Mouse (Mus musculus): ENCODE data around the gene Pou2f1. TPM values are rescaled to one million over a fixed set of nuclear protein-coding genes. Genes with fewer than 3 reads are reported as not detected.
A peak's percentile ranks its signal among the peaks of the same experiment; 100 is the strongest.

Pou2f1 gene
- total RNA-seq (2022): 10 to 100 TPM; 17.0 to 23.2 (median 21.1) TPM

GRCm38 (mm10) chr1:166002520-166003155 lies at the start of gene Pou2f1:
Gene Pou2f1 (minus strand): TSS chr1:166002678.
- DNase-seq (ENCODE audit: low spot score in 2 of 2): peak; percentile 96

GRCm38 (mm10) chr1:166049046-166049827 lies 46.8 kb upstream of the Pou2f1 start:
- DNase-seq (ENCODE audit: low spot score in 2 of 2): no peak

- no peak for DNase-seq (ENCODE audit: low spot score in 2 of 2)
Measured at GRCm38 (mm10) chr1:166048230-166048911, 45.9 kb upstream of the Pou2f1 start.

GRCm38 (mm10) chr1:166047505-166048170 lies 45.2 kb upstream of the Pou2f1 start:
- no peak for DNase-seq (ENCODE audit: low spot score in 2 of 2)

- DNase-seq (ENCODE audit: low spot score in 2 of 2): no peak
Measured at GRCm38 (mm10) chr1:166045894-166046197, 43.4 kb upstream of the Pou2f1 start.

- DNase-seq (ENCODE audit: low spot score in 2 of 2): no peak
Measured at GRCm38 (mm10) chr1:166045060-166045893, 42.8 kb upstream of the Pou2f1 start.

GRCm38 (mm10) chr1:166043451-166044149 lies 41.1 kb upstream of the Pou2f1 start:
- peak; percentile 46 to 62 for DNase-seq (ENCODE audit: low spot score in 2 of 2)

- no peak for DNase-seq (ENCODE audit: low spot score in 2 of 2)
Measured at GRCm38 (mm10) chr1:166041501-166041900, 39.0 kb upstream of the Pou2f1 start.

- no peak for DNase-seq (ENCODE audit: low spot score in 2 of 2)
Measured at GRCm38 (mm10) chr1:166038731-166039332, 36.4 kb upstream of the Pou2f1 start.

- no peak for DNase-seq (ENCODE audit: low spot score in 2 of 2)
Measured at GRCm38 (mm10) chr1:166035045-166035444, 32.6 kb upstream of the Pou2f1 start.

- DNase-seq (ENCODE audit: low spot score in 2 of 2): no peak
Measured at GRCm38 (mm10) chr1:166031673-166032547, 29.4 kb upstream of the Pou2f1 start.

GRCm38 (mm10) chr1:166023981-166024380 lies 21.5 kb upstream of the Pou2f1 start:
- DNase-seq (ENCODE audit: low spot score in 2 of 2): no peak

- no peak for DNase-seq (ENCODE audit: low spot score in 2 of 2)
Measured at GRCm38 (mm10) chr1:166017203-166017602, 14.7 kb upstream of the Pou2f1 start.

GRCm38 (mm10) chr1:166016306-166016705 lies 13.8 kb upstream of the Pou2f1 start:
- no peak for DNase-seq (ENCODE audit: low spot score in 2 of 2)

- DNase-seq (ENCODE audit: low spot score in 2 of 2): no peak
Measured at GRCm38 (mm10) chr1:166014530-166014929, 12.1 kb upstream of the Pou2f1 start.

GRCm38 (mm10) chr1:166010106-166010505 lies 7.6 kb upstream of the Pou2f1 start:
- DNase-seq (ENCODE audit: low spot score in 2 of 2): no peak

- DNase-seq (ENCODE audit: low spot score in 2 of 2): no peak
Measured at GRCm38 (mm10) chr1:166008634-166009350, 6.3 kb upstream of the Pou2f1 start.

- no peak for DNase-seq (ENCODE audit: low spot score in 2 of 2)
Measured at GRCm38 (mm10) chr1:166007026-166007425, 4.5 kb upstream of the Pou2f1 start.
